Mouse (Mus musculus): ENCODE data around the gene Exosc9. TPM values are rescaled to one million over a fixed set of nuclear protein-coding genes. Genes with fewer than 3 reads are reported as not detected.

The Exosc9 gene
- polyA plus RNA-seq, 1 experiment from 2014 or later, result 71.7 TPM

GRCm38 (mm10) chr3:36605894-36606783 is 53.7 kb downstream of the Exosc9 start:
- H3K4me2 ChIP-seq (replicated peaks; ENCODE audit: low read depth, low read length), result no peak overlapping the region
- H3K27ac ChIP-seq (ENCODE audit: low read length), result no peak overlapping the region
- 83% methylated on average over 7 of the region's 7 CpGs for WGBS
- no peak overlapping the region for H3K9ac ChIP-seq (replicated peaks; ENCODE audit: low read length)
- H3K4me1 ChIP-seq (ENCODE audit: insufficient read depth, low read length), result no peaks in the 10 kb centered on the region
- no peak for ATAC-seq (ENCODE audit: low FRiP score, low TSS enrichment)
- no peaks in the 10 kb centered on the region for H3K9me3 ChIP-seq (ENCODE audit: low read length)
- H3K4me3 ChIP-seq (ENCODE audit: low read length), result no peak overlapping the region
- H3K27me3 ChIP-seq (ENCODE audit: insufficient read depth, low read length), result no peaks in the 10 kb centered on the region
- no peaks in the 10 kb centered on the region for H3K36me3 ChIP-seq (ENCODE audit: insufficient read depth, low read length)

DNA sequence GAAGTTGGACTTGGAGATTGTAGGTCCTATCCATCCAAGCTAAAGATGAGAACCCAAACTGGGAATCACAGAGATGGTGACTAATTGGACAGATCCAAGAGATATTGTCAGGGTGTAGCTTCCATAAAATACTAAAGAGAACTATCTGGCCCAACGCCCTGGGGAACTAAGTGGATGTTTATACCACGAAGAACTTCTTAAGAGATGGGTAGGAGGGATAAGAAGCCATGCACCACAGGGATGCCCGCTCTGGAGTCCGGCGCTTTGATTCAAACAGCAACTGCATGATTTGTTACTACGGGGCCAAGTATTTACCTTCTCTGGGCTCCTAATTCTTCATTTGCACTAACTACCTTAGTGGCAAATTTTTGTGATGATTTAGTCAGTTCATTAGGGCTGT is 60.3 kb downstream of the Exosc9 start:
- Histone ChIP-seq H3K27me3 (ENCODE audit: insufficient read depth, low read length) (no peaks in the 10 kb centered on the region), H3K9me3 (ENCODE audit: low read length) (no peaks in the 10 kb centered on the region), H3K27ac (ENCODE audit: low read length) (no peak overlapping the region), H3K4me2 (replicated peaks; ENCODE audit: low read depth, low read length) (peak overlapping the region; percentile 65), H3K36me3 (ENCODE audit: insufficient read depth, low read length) (no peaks in the 10 kb centered on the region), H3K4me3 (ENCODE audit: low read length) (peak overlapping the region; percentile 64), H3K4me1 (ENCODE audit: insufficient read depth, low read length) (peaks cover 10% of the 10 kb centered on the region; the same call in 1 of the 2 replicates), H3K9ac (replicated peaks; ENCODE audit: low read length) (peak overlapping the region; percentile 74)
- 6% methylated on average over 6 of the region's 6 CpGs for WGBS
- ATAC-seq (ENCODE audit: low FRiP score, low TSS enrichment), result peak; percentile 49

GRCm38 (mm10) chr3:36613202-36613907 is 60.9 kb downstream of the Exosc9 start, which contains the start of gene Bbs7:
TSS of gene Bbs7 (minus strand) at chr3:36613477.
- Histone ChIP-seq H3K36me3 (ENCODE audit: insufficient read depth, low read length) (no peaks in the 10 kb centered on the region), H3K9me3 (ENCODE audit: low read length) (no peaks in the 10 kb centered on the region), H3K9ac (replicated peaks; ENCODE audit: low read length) (peak within 1 kb of the TSS; percentile 74), H3K4me3 (ENCODE audit: low read length) (peak within 1 kb of the TSS; percentile 64), H3K27ac (ENCODE audit: low read length) (0 out of 2 replicates have a peak within 1 kb of the TSS, but pooled peaks have one; percentile 23), H3K27me3 (ENCODE audit: insufficient read depth, low read length) (no peaks in the 10 kb centered on the region), H3K4me1 (ENCODE audit: insufficient read depth, low read length) (peaks cover 10% of the 10 kb centered on the region; the same call in 1 of the 2 replicates), H3K4me2 (replicated peaks; ENCODE audit: low read depth, low read length) (peak within 1 kb of the TSS; percentile 65)
- WGBS, result 2% methylated on average over 37 of the region's 38 CpGs
- peak; percentile 99 for ATAC-seq (ENCODE audit: low FRiP score, low TSS enrichment)

DNA sequence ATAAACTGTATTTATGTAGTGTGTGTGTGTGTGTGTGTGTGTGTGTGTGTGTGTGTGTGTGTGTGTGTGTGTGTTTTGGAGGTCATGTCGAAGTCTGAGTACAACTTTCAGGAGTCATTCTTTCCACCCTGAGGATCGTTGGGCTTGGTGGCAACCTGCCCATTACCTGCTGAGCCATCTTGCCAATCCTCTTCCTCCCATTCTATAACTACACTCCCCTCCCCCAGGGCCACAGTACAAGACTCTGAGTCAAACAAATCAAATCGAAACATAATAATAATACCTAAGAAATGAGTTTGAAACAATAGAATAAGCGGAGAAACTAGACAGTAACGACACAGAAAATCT is 61.5 kb downstream of the Exosc9 start:
- Histone ChIP-seq H3K4me3 (ENCODE audit: low read length) (peak overlapping the region; percentile 64; the same call in 1 of the 2 replicates), H3K9me3 (ENCODE audit: low read length) (no peaks in the 10 kb centered on the region), H3K4me2 (replicated peaks; ENCODE audit: low read depth, low read length) (peak overlapping the region; percentile 65), H3K36me3 (ENCODE audit: insufficient read depth, low read length) (no peaks in the 10 kb centered on the region), H3K9ac (replicated peaks; ENCODE audit: low read length) (no peak overlapping the region), H3K27ac (ENCODE audit: low read length) (no peak overlapping the region), H3K4me1 (ENCODE audit: insufficient read depth, low read length) (peaks cover 10% of the 10 kb centered on the region; the same call in 1 of the 2 replicates), H3K27me3 (ENCODE audit: insufficient read depth, low read length) (no peaks in the 10 kb centered on the region)
- 63% methylated on average over 5 of the region's 5 CpGs for WGBS
- no peak for ATAC-seq (ENCODE audit: low FRiP score, low TSS enrichment)

Other genes with a start within 250 kb of the Exosc9 start
- 368 and 434 TPM in 2 replicates for gene Anxa5, start 76.7 kb upstream of the Exosc9 start, polyA plus RNA-seq (2015; fragmentation: Nextera tagmentation; extraction: Ambion mirVana)
- 1.4 and 1.9 TPM in 2 replicates for gene 1810062G17Rik, start 76.7 kb upstream of the Exosc9 start, polyA plus RNA-seq (2015; fragmentation: Nextera tagmentation; extraction: Ambion mirVana)
- gene Gm11549, start 30.8 kb upstream of the Exosc9 start, polyA plus RNA-seq (2015; fragmentation: Nextera tagmentation; extraction: Ambion mirVana), result not detected in 2 replicates
- 182 and 194 TPM in 2 replicates for gene Ccna2, start 19.5 kb downstream of the Exosc9 start, polyA plus RNA-seq (2015; fragmentation: Nextera tagmentation; extraction: Ambion mirVana)
- gene Bbs7, start 60.9 kb downstream of the Exosc9 start, polyA plus RNA-seq (2015; fragmentation: Nextera tagmentation; extraction: Ambion mirVana), result 16.2 and 19.3 TPM in 2 replicates
- gene Trpc3, start 137.6 kb downstream of the Exosc9 start, polyA plus RNA-seq (2015; fragmentation: Nextera tagmentation; extraction: Ambion mirVana), result 4.8 and 6.8 TPM in 2 replicates

Measured in kidney, embryonic 16.5 days (tissue).